Mouse (Mus musculus): Measurements from ENCODE around the gene Rprd2.

DNA sequence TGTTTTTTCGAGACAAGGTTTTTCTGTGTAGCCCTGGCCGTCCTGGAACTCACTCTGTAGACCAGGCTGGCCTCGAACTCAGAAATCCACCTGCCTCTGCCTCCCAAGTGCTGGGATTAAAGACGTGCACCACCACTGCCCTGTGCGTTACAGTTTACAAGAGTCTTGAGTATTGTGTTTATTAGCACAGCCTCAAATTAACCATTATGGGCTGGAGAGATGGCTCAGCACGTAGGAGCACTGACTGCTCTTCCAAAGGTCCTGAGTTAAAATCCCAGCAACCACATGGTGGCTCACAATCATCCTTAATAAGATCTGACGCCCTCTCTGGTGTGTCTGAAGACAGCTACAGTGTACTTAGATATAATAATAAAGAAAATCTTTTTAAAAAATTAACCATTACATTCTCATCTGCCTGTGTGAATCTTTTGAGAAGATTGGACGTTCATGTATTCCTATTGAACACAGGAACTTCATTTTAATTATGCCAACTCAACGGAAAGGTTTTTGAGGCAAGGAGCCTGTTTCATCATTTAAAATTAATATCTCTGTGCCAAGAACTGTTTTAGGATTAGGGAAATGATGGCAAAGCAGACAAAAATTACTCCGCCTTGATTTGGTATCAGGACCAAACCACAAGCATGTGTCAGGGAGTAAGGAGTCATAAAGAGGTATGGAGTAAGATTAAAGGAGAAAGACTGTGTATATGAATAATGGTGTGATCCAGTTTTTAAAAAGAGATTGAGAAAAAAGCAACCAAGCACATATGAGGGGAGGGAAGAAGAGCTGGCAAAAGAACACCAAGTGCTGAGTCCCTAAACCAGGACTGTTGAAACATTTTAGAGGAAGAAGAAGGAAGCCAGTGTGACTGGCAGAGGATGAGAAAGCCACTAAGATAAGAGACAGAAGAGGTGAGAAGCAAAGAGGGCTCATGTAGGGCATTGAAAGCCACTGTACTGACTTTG, 1.7 kb upstream of the Rprd2 start:
- TF ChIP-seq CTCF (IDR thresholded peaks at IDR 0.05; ENCODE audit: low read depth, low read length) (no peak), POLR2A (IDR thresholded peaks at IDR 0.05; ENCODE audit: extremely low read depth, insufficient read depth, low read length) (no peak)
